Mouse (Mus musculus) heart, embryonic 16.5 days (tissue): ENCODE measurements around the gene Ppp4r1. TPM values are rescaled to one million over a fixed set of nuclear protein-coding genes. Genes with fewer than 3 reads are reported as not detected.

Source experiments
- ATAC-seq: fragments of 200-750 bp; cut with Nextera tagmentation; replicated peaks from 2 replicates; pipeline ENCODE4 v1.8.0; 2017; ENCODE audit warnings: moderate number of reproducible peaks; ENCODE audit not compliant: insufficient read depth, low FRiP score; ENCODE audit errors: extremely low read depth
- H3K27ac ChIP-seq: fragments of 300-500 bp; sonication (generic); 2 replicates; pipeline ENCODE4 v1.5.1; 2014; ENCODE audit warnings: mild to moderate bottlenecking, low read length, control low read depth, moderate library complexity
- H3K27me3 ChIP-seq: fragments of 300-500 bp; sonication (generic); 2 replicates; pipeline ENCODE4 v1.6.1; 2014; ENCODE audit warnings: low read length, mixed read lengths; ENCODE audit not compliant: control insufficient read depth, insufficient read depth
- H3K36me3 ChIP-seq: fragments of 300-500 bp; sonication (generic); 2 replicates; pipeline ENCODE4 v1.6.1; 2014; ENCODE audit not compliant: control insufficient read depth, insufficient read depth
- H3K4me1 ChIP-seq: fragments of 300-500 bp; sonication (generic); 2 replicates; pipeline ENCODE4 v1.6.1; 2014; ENCODE audit warnings: low read length, mixed read lengths; ENCODE audit not compliant: control insufficient read depth, insufficient read depth
- H3K4me2 ChIP-seq: fragments of 300-500 bp; sonication (generic); 2 replicates; pipeline ENCODE4 v1.6.1; 2014; ENCODE audit warnings: low read depth, mild to moderate bottlenecking, control low read depth, low read length
- H3K4me3 ChIP-seq: fragments of 300-500 bp; sonication (generic); 2 replicates; pipeline ENCODE4 v1.5.1; 2014; ENCODE audit warnings: mild to moderate bottlenecking, control low read depth, low read length
- H3K9ac ChIP-seq: fragments of 300-500 bp; sonication (generic); 2 replicates; pipeline ENCODE4 v1.6.1; 2014; ENCODE audit warnings: low read length, control low read depth
- H3K9me3 ChIP-seq: fragments of 300-500 bp; sonication (generic); replicated peaks from 2 replicates; pipeline ENCODE4 v1.6.1; 2016; ENCODE audit warnings: low read length; ENCODE audit not compliant: control insufficient read depth
- WGBS: fragments of 180-500 bp; shearing (Covaris S2); extraction: QIAGEN DNeasy Blood & Tissue Kit; methylation state at CpG from one replicate; pipeline ENCODE4 v1.1.7; 2014; 5-methylcytosine and 5-hydroxymethylcytosine counted together
- polyA plus RNA-seq: library from polyadenylated mRNA; unstranded; fragments of >200 nt; fragmentation: Nextera tagmentation; extraction: Ambion mirVana; gene quantifications from 2 replicates; pipeline ENCODE4 v1.2.1, GENCODE M21; 2015

The Ppp4r1 gene
- polyA plus RNA-seq, 1 experiment from 2014 or later, result 27.3 TPM

- H3K9ac ChIP-seq, result peak overlapping the region; percentile 97
- no peaks in the 10 kb centered on the region for H3K9me3 ChIP-seq
- H3K27ac ChIP-seq, result peak overlapping the region; percentile 98
- H3K4me2 ChIP-seq, result peak overlapping the region; percentile 71
- H3K4me1 ChIP-seq, result peaks cover 15% of the 10 kb centered on the region
- peak overlapping the region; percentile 86 for H3K4me3 ChIP-seq
- no peaks in the 10 kb centered on the region for H3K36me3 ChIP-seq
- WGBS, result under 1% methylated on average over 104 of the region's 135 CpGs
- H3K27me3 ChIP-seq, result no peaks in the 10 kb centered on the region
- peak; percentile 64 for ATAC-seq
Measured at GRCm38 (mm10) chr17:65783182-65784161, 1.1 kb downstream of the Ppp4r1 start.

GRCm38 (mm10) chr17:65784610-65785140 lies 2.3 kb downstream of the Ppp4r1 start:
- H3K27ac ChIP-seq, result 0 out of 2 replicates have a peak overlapping the region, but pooled peaks have one; percentile 24

DNA sequence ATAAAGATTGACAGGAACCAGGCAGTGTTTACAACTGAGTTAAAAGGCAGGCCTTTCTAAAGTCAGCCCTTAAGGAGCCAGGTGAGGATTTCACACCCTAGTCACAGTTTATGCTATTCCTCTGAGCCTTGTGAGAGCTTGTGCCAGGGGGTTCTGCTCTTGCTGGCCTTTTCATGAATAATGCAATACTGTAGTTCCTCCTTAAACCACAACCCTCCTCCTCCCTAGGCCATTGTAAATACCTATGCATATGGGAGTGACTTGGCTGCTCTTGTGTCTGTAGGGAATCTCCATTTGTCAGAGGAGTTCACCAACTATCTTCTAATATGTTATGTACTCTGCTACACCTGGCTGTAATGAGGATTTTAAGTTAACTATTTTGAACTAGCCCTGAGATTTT lies 3.3 kb downstream of the Ppp4r1 start:
- H3K27ac ChIP-seq, result no peak overlapping the region
- peaks cover 20% of the 10 kb centered on the region for H3K4me1 ChIP-seq
- no peaks in the 10 kb centered on the region for H3K36me3 ChIP-seq
- no peak for ATAC-seq
- no peak overlapping the region for H3K4me3 ChIP-seq
- no peak overlapping the region for H3K9ac ChIP-seq
- no peaks in the 10 kb centered on the region for H3K27me3 ChIP-seq
- H3K9me3 ChIP-seq, result no peaks in the 10 kb centered on the region
- no peak overlapping the region for H3K4me2 ChIP-seq

More at GRCm38 (mm10) chr17:65784610-65785140, 2.3 kb downstream of the Ppp4r1 start:
- peak overlapping the region; percentile 97 for H3K9ac ChIP-seq
- H3K36me3 ChIP-seq, result no peaks in the 10 kb centered on the region
- no peak for ATAC-seq
- peak overlapping the region; percentile 69 for H3K4me2 ChIP-seq
- peak overlapping the region; percentile 27 for H3K4me3 ChIP-seq
- H3K9me3 ChIP-seq, result no peaks in the 10 kb centered on the region
- no peaks in the 10 kb centered on the region for H3K27me3 ChIP-seq
- WGBS, result 57% methylated on average over 8 of the region's 8 CpGs
- H3K4me1 ChIP-seq, result peaks cover 20% of the 10 kb centered on the region

DNA sequence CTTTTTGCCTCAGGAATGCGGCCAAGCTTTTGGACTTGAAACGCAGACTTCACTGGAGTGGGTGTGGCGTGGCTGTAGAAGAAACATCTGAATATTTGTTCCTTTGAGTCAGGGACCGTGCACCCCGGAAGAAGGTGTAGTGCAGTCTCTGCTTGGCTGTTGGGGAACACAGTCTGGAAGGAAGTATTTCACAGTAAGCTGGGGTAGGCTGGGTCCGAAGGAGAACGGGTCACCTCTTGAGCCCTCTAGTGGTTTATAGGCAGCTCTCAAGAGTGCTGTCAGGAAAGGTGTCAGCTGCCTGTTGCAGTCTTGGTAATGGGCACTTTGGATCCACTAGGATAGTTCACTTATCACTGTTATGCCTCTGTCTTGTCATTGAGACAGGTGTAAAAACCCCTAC lies 3.9 kb downstream of the Ppp4r1 start:
- Histone ChIP-seq H3K4me1 (peaks cover 22% of the 10 kb centered on the region), H3K4me3 (no peak overlapping the region), H3K27ac (no peak overlapping the region), H3K27me3 (no peaks in the 10 kb centered on the region), H3K9me3 (no peaks in the 10 kb centered on the region), H3K9ac (no peak overlapping the region), H3K4me2 (no peak overlapping the region), H3K36me3 (no peaks in the 10 kb centered on the region)
- ATAC-seq, result no peak
- WGBS, result 67% methylated on average over 7 of the region's 7 CpGs

DNA sequence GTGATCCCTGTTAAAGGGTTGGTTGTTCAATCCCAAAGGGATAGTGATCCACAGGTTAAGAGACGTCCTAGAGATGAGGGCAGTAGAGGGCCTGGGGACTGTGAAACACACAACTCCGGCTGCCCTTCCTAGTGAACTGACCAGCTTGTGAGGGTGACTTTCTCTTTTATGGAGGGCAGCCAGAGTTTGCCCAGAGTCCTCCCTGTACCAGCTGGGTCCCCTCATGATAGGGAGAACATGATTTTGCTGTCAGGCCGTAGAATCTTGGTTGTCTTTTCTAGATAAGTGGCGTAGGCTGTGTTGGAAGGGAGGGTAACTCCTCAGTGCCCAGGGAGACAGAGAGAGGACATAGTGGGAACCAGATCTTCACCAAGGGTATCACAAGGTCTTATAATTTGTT lies 4.9 kb downstream of the Ppp4r1 start:
- Histone ChIP-seq H3K9ac (no peak overlapping the region), H3K4me2 (no peak overlapping the region), H3K36me3 (no peaks in the 10 kb centered on the region), H3K4me3 (no peak overlapping the region), H3K27me3 (no peaks in the 10 kb centered on the region), H3K9me3 (no peaks in the 10 kb centered on the region), H3K4me1 (peaks cover 23% of the 10 kb centered on the region), H3K27ac (peak overlapping the region; percentile 18; the same call in 1 of the 2 replicates)
- ATAC-seq, result no peak
- 66% methylated on average over 4 of the region's 4 CpGs for WGBS

DNA sequence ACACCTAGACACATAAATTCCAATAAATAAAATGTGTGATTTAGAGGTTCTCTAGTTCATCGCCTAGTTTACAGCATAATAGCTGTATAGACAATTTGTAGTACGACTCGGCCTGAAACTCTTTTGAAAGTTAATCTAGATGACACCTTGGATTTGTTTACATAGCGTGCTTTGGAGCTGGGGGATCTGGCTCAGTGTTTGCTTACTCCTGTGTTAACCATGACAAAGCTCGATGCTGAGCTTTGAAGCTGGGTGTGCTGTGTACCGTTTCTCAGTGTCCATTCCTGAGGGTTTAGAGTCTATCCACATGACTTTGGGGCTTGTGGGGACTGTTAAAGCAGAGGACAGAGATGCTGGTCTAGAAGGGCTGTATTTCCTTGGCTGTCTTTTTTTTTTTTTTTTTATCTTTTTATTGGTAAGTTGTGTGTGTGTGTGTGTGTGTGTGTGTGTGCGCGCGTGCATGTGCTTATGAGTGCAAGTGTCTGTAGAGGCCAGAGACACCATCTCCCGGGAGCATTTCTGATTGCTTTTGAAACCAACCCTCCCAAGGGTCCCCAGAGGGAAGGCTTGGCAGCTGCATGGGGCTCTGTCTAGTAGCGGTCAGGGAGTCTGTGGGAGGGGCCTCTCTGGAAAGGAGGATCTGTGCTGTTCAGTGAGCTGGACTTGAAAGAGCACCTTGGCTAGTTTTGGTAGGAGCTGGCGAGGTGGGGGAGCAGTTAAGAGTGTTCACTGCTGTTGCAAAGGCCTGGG lies 6.3 kb downstream of the Ppp4r1 start:
- Histone ChIP-seq H3K4me1 (peaks cover 23% of the 10 kb centered on the region), H3K36me3 (no peaks in the 10 kb centered on the region), H3K9ac (no peak overlapping the region), H3K4me3 (no peak overlapping the region), H3K27ac (no peak overlapping the region), H3K4me2 (no peak overlapping the region), H3K27me3 (no peaks in the 10 kb centered on the region), H3K9me3 (no peaks in the 10 kb centered on the region)
- WGBS, result 71% methylated on average over 12 of the region's 12 CpGs
- ATAC-seq, result no peak

DNA sequence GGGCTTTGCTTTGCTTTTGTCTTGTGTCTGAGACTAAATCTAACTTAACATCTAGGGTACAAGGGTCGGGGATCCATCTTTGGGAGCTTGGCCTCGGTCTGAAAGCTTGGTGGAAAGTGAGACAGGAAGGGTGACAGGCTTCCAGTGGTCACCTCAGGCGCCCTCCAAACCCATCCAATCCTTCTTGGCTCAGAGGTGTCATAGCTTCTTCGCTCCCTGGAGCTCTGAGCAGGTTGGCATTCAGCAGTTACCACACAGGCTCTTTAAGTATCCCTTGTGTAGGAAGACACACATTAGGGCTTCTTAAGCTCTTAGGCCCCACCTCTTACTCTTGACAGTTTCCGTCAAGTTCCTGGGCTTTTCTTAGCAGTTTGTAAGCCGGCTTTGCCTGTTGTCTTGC lies 7.2 kb downstream of the Ppp4r1 start:
- no peak for ATAC-seq
- H3K9me3 ChIP-seq, result no peaks in the 10 kb centered on the region
- no peak overlapping the region for H3K4me3 ChIP-seq
- no peak overlapping the region for H3K9ac ChIP-seq
- H3K27me3 ChIP-seq, result no peaks in the 10 kb centered on the region
- H3K36me3 ChIP-seq, result no peaks in the 10 kb centered on the region
- no peak overlapping the region for H3K27ac ChIP-seq
- WGBS, result 85% methylated on average over 6 of the region's 6 CpGs
- H3K4me1 ChIP-seq, result peaks cover 19% of the 10 kb centered on the region
- H3K4me2 ChIP-seq, result no peak overlapping the region

DNA sequence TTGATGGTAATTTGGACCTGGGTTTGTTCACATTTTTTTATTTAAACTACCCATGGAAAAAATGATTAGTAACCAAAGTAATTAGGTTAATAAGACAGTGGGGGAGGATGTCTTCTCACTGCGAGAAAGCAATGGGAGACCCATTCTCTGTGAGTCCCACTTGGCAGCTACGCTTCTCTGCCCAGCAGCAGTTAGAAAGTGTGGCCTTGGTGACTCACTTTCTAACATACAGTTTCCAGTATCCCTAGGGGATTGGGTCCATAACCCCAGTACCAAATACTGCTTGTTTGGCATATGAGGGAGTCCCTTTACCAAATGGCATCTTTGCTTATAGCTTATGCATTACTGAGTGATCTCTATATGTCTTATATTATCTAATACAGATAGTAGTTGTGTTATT lies 8.8 kb downstream of the Ppp4r1 start:
- WGBS, result 92% methylated on average over 2 of the region's 2 CpGs
- no peak overlapping the region for H3K27ac ChIP-seq
- no peaks in the 10 kb centered on the region for H3K27me3 ChIP-seq
- no peak overlapping the region for H3K4me3 ChIP-seq
- 0 out of 2 replicates have a peak, but pooled peaks cover 3% of the 10 kb centered on the region for H3K36me3 ChIP-seq
- no peak overlapping the region for H3K9ac ChIP-seq
- H3K9me3 ChIP-seq, result no peaks in the 10 kb centered on the region
- H3K4me1 ChIP-seq, result peaks cover 14% of the 10 kb centered on the region
- no peak for ATAC-seq
- H3K4me2 ChIP-seq, result no peak overlapping the region
